Mouse (Mus musculus) cerebral cortex, adult 2 months (tissue): ENCODE results near the gene Polk.

Experiments used
- WGBS: fragments of 180-500 bp; shearing (Covaris S2); methylation state at CpG from one replicate; pipeline ENCODE4 v1.1.7; 2018; 5-methylcytosine and 5-hydroxymethylcytosine counted together

Polk gene

GRCm38 (mm10) chr13:96529542-96529941 lies 12.8 kb downstream of the Polk start:
- 94% methylated on average over 3 of the region's 3 CpGs for WGBS

- WGBS = 87% methylated on average over 3 of the region's 3 CpGs
These were observed 13.6 kb downstream of the Polk start for GRCm38 (mm10) chr13:96528776-96529175.

GRCm38 (mm10) chr13:96527856-96528255 lies 14.5 kb downstream of the Polk start:
- WGBS = 91% methylated on average over 11 of the region's 11 CpGs

- WGBS = 96% methylated on average over 3 of the region's 3 CpGs
These were observed 15.4 kb downstream of the Polk start for GRCm38 (mm10) chr13:96527022-96527421.

- WGBS = 91% methylated on average over 3 of the region's 3 CpGs
These were observed 21.1 kb downstream of the Polk start for GRCm38 (mm10) chr13:96521294-96521693.

GRCm38 (mm10) chr13:96517335-96517734 lies 25.0 kb downstream of the Polk start:
- 98% methylated on average over 2 of the region's 2 CpGs for WGBS

- WGBS = 90% methylated on average over 9 of the region's 9 CpGs
These were observed 26.1 kb downstream of the Polk start for GRCm38 (mm10) chr13:96516249-96516648.

GRCm38 (mm10) chr13:96514154-96514942 lies 28.0 kb downstream of the Polk start:
- 97% methylated on average over 5 of the region's 5 CpGs for WGBS

- WGBS = 68% methylated on average over 5 of the region's 5 CpGs
These were observed 30.5 kb downstream of the Polk start for GRCm38 (mm10) chr13:96511893-96512292.

GRCm38 (mm10) chr13:96511262-96511661 lies 31.1 kb downstream of the Polk start:
- 90% methylated on average over 1 of the region's 1 CpGs for WGBS

- WGBS = 56% methylated on average over 13 of the region's 13 CpGs
These were observed 31.7 kb downstream of the Polk start for GRCm38 (mm10) chr13:96510635-96511034.

GRCm38 (mm10) chr13:96507541-96507940 lies 34.8 kb downstream of the Polk start:
- WGBS = 93% methylated on average over 4 of the region's 4 CpGs

GRCm38 (mm10) chr13:96506313-96506712 lies 36.1 kb downstream of the Polk start:
- 81% methylated on average over 6 of the region's 6 CpGs for WGBS

- WGBS = 81% methylated on average over 4 of the region's 4 CpGs
These were observed 36.7 kb downstream of the Polk start for GRCm38 (mm10) chr13:96505661-96506060.

GRCm38 (mm10) chr13:96499891-96500290 lies 42.5 kb downstream of the Polk start:
- 78% methylated on average over 2 of the region's 2 CpGs for WGBS

- WGBS = 68% methylated on average over 8 of the region's 8 CpGs
These were observed 45.7 kb downstream of the Polk start for GRCm38 (mm10) chr13:96496630-96497029.

- WGBS = 98% methylated on average over 3 of the region's 3 CpGs
These were observed 51.9 kb downstream of the Polk start, which contains the start of gene Gm17622 for GRCm38 (mm10) chr13:96490433-96490832. TSS of gene Gm17622 (plus strand) at chr13:96490733.

GRCm38 (mm10) chr13:96487968-96488367 lies 54.4 kb downstream of the Polk start:
- 97% methylated on average over 6 of the region's 6 CpGs for WGBS

GRCm38 (mm10) chr13:96487230-96487629 lies 55.1 kb downstream of the Polk start:
- WGBS = 68% methylated on average over 6 of the region's 6 CpGs

GRCm38 (mm10) chr13:96478991-96479390 lies 63.4 kb downstream of the Polk start:
- 84% methylated on average over 1 of the region's 1 CpGs for WGBS

GRCm38 (mm10) chr13:96477226-96477625 lies 65.2 kb downstream of the Polk start:
- 90% methylated on average over 4 of the region's 4 CpGs for whole genome bisulfite sequencing

GRCm38 (mm10) chr13:96470957-96471356 lies 71.4 kb downstream of the Polk start, which contains the start of gene Ankdd1b:
TSS of gene Ankdd1b (minus strand) at chr13:96471198.
- WGBS = 93% methylated on average over 14 of the region's 14 CpGs

- WGBS = 85% methylated on average over 6 of the region's 6 CpGs
These were observed 71.8 kb downstream of the Polk start for GRCm38 (mm10) chr13:96470556-96470955.

- WGBS = 89% methylated on average over 5 of the region's 5 CpGs
These were observed 73.7 kb downstream of the Polk start for GRCm38 (mm10) chr13:96468678-96469077.
